15 mouse cellular contexts compared by ENCODE assay signal in the genomic region with DNA sequence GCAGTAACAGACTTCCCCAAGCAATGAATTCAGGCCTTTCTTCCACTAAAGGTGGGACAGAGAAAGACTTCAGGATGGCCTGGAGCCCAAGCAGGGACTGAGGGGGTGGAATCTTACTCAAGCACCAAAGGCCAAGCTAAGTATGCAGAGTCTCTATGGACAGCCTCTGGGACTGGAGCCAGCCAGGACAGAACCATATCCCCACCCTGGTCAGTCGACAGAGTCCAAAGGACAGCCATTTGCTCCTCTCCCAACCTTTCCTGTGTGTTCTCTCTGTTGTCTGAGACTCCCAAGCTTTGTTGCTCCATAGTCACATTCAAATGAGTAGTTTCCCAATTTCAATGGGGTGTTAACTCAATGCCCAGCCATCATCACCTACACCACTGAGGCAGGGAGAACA.
"Had no signal": no experiment of that assay in that cellular context is flagged by ENCODE, and none has a peak within 500 bp of the region (broad histone marks: within the 10 kb centered on the region; RNA-seq: fewer than 3 reads in every experiment).

No protein-coding gene starts in this region.

- ATAC-seq: hindbrain, embryonic 16.5 days; inflammation-experienced regulatory T-cells, adult 6 months had no signal

- H3K27me3 ChIP-seq: limb, embryonic 15.5 days; neural tube, embryonic 15.5 days had no signal

- H3K36me3 ChIP-seq: limb, embryonic 15.5 days; midbrain, embryonic 10.5 days; neural tube, embryonic 15.5 days had no signal

- H3K4me2 ChIP-seq: limb, embryonic 15.5 days; lung, embryonic 14.5 days; neural tube, embryonic 15.5 days had no signal

- H3K9ac ChIP-seq: limb, embryonic 15.5 days; lung, embryonic 14.5 days; neural tube, embryonic 15.5 days had no signal

- H3K4me1 ChIP-seq: midbrain, embryonic 10.5 days; neural tube, embryonic 15.5 days had no signal

- DNase-seq: layer of hippocampus, adult 9-11 months; layer of hippocampus, postnatal 36 days; lung, embryonic 14.5 days; lung, postnatal 10 days; lung, postnatal 4 days; midbrain, embryonic 14.5 days; thymus, postnatal 4 days had no signal

- H3K4me3 ChIP-seq: limb, embryonic 15.5 days; midbrain, embryonic 10.5 days; myocyte; neural tube, embryonic 15.5 days had no signal

- H3K27ac ChIP-seq: kidney, postnatal 0 days; limb, embryonic 15.5 days; midbrain, embryonic 10.5 days; neural tube, embryonic 15.5 days; stomach, postnatal 0 days had no signal

- H3K9me3 ChIP-seq: limb, embryonic 15.5 days; midbrain, embryonic 10.5 days; neural tube, embryonic 15.5 days had no signal
